Mouse (Mus musculus): ENCODE measurements at regions not wholly inside any gene's neighbourhood (a gene's known extent, or its start where the extent isn't known, plus 50 kb on each side); places are given as distances from the start of the nearest gene placed in this dataset.
A peak's percentile ranks its signal among the peaks of the same experiment; 100 is the strongest.

DNA sequence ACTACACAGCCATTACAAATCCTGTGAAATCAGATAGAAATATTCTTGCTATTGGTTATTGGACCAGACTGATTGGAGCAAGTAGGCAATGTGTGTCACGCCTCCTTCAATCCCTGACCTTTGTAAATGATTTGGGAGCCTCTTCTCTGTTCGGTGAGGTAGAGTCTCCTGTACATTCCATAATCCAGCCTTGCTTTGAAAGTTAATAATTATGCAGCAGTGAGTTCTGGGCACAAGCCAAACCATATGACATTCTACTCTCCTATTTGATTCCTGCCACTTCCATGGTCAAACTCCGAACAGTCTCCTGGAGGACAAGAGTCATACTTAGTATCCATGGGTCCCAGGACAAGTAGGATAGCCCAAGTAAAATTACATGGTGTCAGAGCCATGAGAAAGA is 158.4 kb upstream of the Cpeb2 start:
- Histone ChIP-seq H3K27ac (replicated peaks) (no peak overlapping the region), H3K9ac (no peak overlapping the region), H3K4me1 (replicated peaks) (no peaks in the 10 kb centered on the region), H3K4me2 (no peak overlapping the region), H3K36me3 (no peaks in the 10 kb centered on the region), H3K4me3 (no peak overlapping the region), H3K9me3 (no peaks in the 10 kb centered on the region), H3K27me3 (no peaks in the 10 kb centered on the region)
- 90% methylated on average over 3 of the region's 3 CpGs for WGBS
- no peak for ATAC-seq (ENCODE audit: low read depth)

DNA sequence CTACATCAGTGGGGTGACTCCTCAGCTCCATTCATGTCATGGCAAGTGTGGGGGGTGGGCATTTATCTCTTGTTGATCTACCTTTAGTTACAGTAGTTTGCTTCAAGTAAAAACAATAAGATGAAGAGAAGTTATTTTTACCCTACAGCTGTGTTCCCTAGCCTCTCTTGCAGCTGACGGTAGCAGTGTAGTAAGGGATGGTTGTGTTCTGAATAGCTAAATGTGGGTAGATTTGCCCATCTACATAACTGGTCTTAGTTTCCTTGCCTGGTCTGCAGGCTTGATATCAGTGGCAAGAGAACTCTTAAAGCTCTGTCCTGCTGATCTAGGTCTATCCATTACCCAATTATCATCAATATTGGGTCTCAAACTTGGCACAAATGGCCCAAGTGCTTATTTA is 152.7 kb upstream of the Cpeb2 start:
- Histone ChIP-seq H3K27me3 (no peaks in the 10 kb centered on the region), H3K36me3 (no peaks in the 10 kb centered on the region), H3K9ac (no peak overlapping the region), H3K9me3 (no peaks in the 10 kb centered on the region), H3K4me2 (no peak overlapping the region), H3K27ac (replicated peaks) (no peak overlapping the region), H3K4me3 (no peak overlapping the region), H3K4me1 (replicated peaks) (no peaks in the 10 kb centered on the region)
- ATAC-seq (ENCODE audit: low read depth), result no peak
- WGBS, result 91% methylated on average over 1 of the region's 1 CpGs

DNA sequence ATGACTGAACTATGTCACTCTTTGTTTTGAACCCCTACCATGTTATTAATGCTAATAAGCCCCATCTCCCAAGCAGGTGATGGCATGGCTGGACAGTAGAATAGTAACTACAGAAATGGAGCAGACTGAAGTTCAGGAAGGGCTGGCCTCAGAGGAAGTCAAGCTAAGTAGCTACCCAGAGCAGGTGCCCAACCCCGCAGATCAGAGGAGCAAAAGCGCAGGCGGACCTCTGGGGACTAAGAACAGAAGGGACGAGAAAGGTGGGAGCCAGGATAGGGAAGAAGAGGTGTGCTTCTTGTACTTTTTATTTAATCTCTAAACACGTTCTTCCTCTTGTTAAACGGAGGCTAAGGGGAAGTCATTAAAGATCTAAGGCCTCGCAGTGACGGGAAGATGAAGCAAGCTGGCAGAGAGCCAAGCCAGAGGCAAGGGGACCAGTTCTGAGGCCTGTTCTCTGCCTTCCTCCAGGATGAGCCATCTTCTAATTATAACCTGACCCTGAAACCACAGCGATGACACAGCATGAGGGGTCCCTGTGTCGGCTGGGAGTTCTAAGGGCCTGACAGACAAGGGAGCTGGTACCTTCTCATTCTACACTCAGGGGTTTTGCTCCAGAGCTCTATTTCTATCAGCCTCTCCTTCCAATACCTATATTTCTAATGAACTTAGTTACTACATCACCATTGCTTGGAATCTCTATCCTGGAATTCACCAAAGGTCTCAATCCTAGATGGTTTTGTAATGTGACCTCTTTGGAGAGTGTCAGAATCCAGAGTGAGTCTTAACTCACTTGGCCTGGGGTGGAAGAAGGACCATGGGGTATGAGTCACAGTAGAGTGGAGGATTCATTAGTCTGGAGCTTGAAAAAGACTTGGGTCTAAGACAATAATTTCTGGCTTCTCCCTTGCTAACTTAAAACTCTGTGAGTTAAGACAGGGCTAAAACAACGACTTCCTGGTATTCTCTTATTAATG is 151.1 kb upstream of the Cpeb2 start:
- WGBS, result 78% methylated on average over 11 of the region's 11 CpGs
- ATAC-seq (ENCODE audit: low read depth), result no peak
- no peaks in the 10 kb centered on the region for H3K27me3 ChIP-seq

DNA sequence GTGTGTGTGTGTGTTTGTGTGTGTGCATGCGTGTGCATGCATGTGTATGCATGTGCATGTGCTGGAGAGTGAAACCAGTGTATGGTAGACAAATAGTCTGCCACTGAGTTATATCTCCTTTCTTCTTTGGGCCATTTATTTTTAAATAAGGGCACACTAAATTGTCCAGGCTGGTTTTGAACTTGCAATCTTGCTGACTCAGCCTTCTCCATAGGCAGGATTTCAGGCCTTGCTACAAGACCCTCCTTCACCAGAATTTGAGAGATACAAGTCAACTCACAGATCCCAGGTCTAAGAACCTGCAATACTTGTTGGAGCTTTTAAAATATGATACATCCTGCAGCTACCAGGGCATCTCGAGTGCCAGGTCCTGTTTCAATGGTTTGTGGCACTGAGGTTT is 145.9 kb upstream of the Cpeb2 start:
- ATAC-seq (ENCODE audit: low read depth), result no peak
- no peak overlapping the region for H3K9ac ChIP-seq
- H3K4me2 ChIP-seq, result no peak overlapping the region
- 95% methylated on average over 2 of the region's 2 CpGs for WGBS
- no peaks in the 10 kb centered on the region for H3K27me3 ChIP-seq
- no peaks in the 10 kb centered on the region for H3K9me3 ChIP-seq
- H3K27ac ChIP-seq (replicated peaks), result no peak overlapping the region
- H3K36me3 ChIP-seq, result no peaks in the 10 kb centered on the region
- no peak overlapping the region for H3K4me3 ChIP-seq
- H3K4me1 ChIP-seq (replicated peaks), result peaks cover 14% of the 10 kb centered on the region

More for the DNA sequence above, 151.1 kb upstream of the Cpeb2 start:
- Histone ChIP-seq H3K4me2 (no peak overlapping the region), H3K4me3 (no peak overlapping the region), H3K9me3 (no peaks in the 10 kb centered on the region), H3K4me1 (replicated peaks) (no peaks in the 10 kb centered on the region), H3K9ac (no peak overlapping the region), H3K36me3 (no peaks in the 10 kb centered on the region), H3K27ac (replicated peaks) (no peak overlapping the region)

DNA sequence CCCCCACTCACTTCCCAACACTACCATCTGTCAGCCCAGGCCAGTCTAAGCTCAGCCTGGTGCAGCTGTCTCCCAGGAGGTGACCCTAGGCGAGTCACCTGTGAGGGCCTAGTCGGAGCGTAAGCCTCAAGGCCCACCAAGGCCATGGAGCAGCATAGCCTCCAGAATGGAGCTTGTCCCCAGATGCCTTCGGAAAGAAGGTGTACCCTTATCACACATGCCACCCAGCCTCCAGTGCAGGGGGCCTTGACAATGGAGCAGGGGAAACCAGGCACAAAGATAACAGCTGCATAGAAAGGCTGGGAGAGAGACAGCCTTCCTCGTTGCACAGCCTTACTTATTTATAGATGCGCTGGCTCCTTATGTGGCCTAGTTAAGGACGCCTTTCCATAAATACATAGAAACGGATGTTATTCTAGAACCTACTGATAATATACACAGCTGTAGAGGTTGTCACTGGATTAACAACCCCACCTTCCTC is 145.0 kb upstream of the Cpeb2 start:
- Histone ChIP-seq H3K27me3 (no peaks in the 10 kb centered on the region), H3K4me1 (replicated peaks) (peaks cover 14% of the 10 kb centered on the region), H3K4me2 (no peak overlapping the region), H3K9me3 (no peaks in the 10 kb centered on the region), H3K4me3 (no peak overlapping the region), H3K9ac (no peak overlapping the region), H3K27ac (replicated peaks) (peak overlapping the region; percentile 46; the same call in 1 of the 2 replicates), H3K36me3 (no peaks in the 10 kb centered on the region)
- WGBS, result 67% methylated on average over 8 of the region's 8 CpGs
- peak; percentile 63 for ATAC-seq (ENCODE audit: low read depth)

DNA sequence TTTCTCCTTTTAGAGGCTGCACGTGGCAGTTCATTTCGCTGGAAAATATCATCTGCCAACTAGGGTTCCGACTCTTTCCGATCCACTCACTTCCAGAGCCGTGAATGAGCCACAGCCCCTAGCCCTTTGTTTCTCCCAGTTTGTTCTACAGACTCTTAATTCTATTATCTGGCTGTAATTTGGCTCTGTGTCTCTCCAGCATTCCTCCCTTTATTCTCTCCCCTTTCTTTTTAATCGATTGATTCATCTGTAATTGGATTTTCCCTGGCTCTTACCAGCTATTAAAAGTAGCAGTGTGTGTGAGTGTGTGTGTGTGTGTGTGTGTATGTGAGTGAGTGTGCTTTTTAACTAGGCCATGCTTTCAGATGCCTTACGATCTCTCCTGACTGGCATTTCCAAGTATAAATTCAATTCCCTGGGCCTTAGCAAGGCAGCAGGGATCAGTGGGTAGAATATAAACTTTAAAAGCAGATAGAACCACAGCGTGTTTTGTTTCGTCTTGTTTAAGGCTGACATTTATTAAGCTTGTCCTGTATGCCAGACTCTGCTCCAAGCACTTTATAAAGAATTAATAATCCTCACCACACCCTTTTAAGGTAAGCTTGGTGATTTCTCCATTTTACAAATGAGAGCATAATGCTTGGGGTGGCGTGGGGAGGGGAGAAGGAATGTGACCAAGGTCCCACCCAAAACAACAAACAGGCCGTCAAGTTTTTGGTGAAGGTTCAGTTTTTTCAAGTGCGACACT is 144.1 kb upstream of the Cpeb2 start:
- no peak for ATAC-seq (ENCODE audit: low read depth)
- no peaks in the 10 kb centered on the region for H3K36me3 ChIP-seq
- WGBS, result 64% methylated on average over 12 of the region's 12 CpGs
- no peak overlapping the region; the same call in 1 of the 2 replicates for H3K9ac ChIP-seq
- no peak overlapping the region for H3K4me2 ChIP-seq
- H3K27me3 ChIP-seq, result no peaks in the 10 kb centered on the region
- peaks cover 18% of the 10 kb centered on the region for H3K4me1 ChIP-seq (replicated peaks)
- H3K9me3 ChIP-seq, result no peaks in the 10 kb centered on the region
- H3K4me3 ChIP-seq, result no peak overlapping the region
- peak overlapping the region; percentile 46; the same call in 1 of the 2 replicates for H3K27ac ChIP-seq (replicated peaks)

DNA sequence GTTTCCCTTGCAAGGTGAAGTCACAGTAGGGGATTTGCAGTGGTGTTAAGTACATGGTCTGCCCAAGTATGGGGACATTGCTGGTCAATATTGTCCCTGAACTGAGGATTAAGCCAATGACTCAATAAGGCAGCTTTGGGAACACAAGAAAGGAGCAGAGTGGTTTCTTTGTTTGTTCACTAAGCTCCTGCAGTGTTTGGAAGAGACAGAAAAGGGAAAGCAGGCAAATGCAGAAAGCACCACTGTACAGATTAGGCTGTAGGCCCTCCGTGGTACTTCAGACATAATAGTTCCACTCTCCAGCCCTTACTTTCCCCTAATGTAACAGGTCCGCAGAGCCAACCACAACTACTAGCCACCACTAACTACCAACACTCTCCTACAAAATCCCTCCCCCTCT is 143.5 kb upstream of the Cpeb2 start:
- Histone ChIP-seq H3K4me3 (no peak overlapping the region), H3K4me1 (replicated peaks) (peaks cover 24% of the 10 kb centered on the region), H3K27me3 (no peaks in the 10 kb centered on the region), H3K9ac (no peak overlapping the region), H3K27ac (replicated peaks) (no peak overlapping the region), H3K36me3 (no peaks in the 10 kb centered on the region), H3K9me3 (no peaks in the 10 kb centered on the region), H3K4me2 (no peak overlapping the region)
- WGBS, result 87% methylated on average over 2 of the region's 2 CpGs
- no peak for ATAC-seq (ENCODE audit: low read depth)

DNA sequence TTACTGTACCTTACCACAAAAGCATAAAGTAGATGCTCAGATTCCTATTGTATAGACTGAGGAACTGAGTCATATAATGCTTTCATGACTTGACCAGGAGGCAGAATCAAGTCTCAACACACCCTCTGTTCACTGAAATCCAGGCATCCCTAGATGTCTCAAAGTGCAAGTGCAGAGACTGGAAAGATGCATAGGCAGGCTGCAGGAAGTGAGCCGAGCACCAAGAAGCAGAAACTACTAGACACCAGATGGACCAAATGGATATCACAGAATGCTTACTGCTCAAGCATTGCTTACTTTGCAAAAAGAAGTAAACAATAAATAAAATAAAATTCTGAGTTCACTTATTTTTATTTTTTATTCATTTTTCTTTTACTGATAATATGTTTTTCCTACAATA is 143.0 kb upstream of the Cpeb2 start:
- H3K4me1 ChIP-seq (replicated peaks), result peaks cover 29% of the 10 kb centered on the region
- H3K27me3 ChIP-seq, result no peaks in the 10 kb centered on the region
- no peaks in the 10 kb centered on the region for H3K9me3 ChIP-seq
- H3K36me3 ChIP-seq, result no peaks in the 10 kb centered on the region
- no peak overlapping the region for H3K4me3 ChIP-seq
- H3K4me2 ChIP-seq, result no peak overlapping the region
- H3K27ac ChIP-seq (replicated peaks), result no peak overlapping the region
- H3K9ac ChIP-seq, result no peak overlapping the region
- WGBS, result 76% methylated on average over 1 of the region's 1 CpGs
- no peak for ATAC-seq (ENCODE audit: low read depth)

DNA sequence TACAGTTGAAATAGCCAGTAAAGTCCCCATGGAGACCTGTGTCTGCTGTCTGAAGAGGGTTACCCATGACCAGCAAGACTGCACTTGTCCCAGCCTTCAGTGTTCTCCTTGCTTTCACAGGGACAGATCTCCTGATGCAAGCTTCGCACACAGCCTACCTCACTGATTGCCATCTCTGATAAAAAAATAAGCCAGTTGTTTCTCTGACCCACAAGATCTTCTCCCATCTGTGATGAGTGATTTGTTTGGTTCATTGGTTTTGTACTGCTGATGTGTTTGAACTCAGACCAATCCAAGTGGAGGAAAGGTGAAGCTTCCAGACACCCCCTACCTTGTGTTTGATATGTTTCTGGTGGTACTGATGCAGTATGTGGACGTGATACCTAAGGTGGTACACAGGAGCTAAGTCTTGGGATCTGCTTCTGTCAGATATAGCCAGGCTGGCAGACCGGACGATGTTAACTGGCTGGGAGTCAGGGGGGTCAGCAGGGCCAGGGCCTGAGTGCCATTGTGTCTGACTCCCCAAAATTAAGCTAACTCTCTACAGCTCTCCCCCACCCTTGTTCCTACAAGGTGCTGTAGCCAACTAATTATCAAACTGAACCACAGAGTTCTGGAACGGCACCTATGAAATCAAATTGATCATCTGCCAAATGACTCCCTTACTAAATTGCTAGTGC is 139.2 kb upstream of the Cpeb2 start:
- H3K27me3 ChIP-seq, result no peaks in the 10 kb centered on the region
- no peaks in the 10 kb centered on the region for H3K9me3 ChIP-seq
- H3K9ac ChIP-seq, result no peak overlapping the region
- 0 out of 2 replicates have a peak overlapping the region, but pooled peaks have one; percentile 23 for H3K27ac ChIP-seq (replicated peaks)
- peak; percentile 59 for ATAC-seq (ENCODE audit: low read depth)
- no peak overlapping the region for H3K4me3 ChIP-seq
- peaks cover 16% of the 10 kb centered on the region for H3K4me1 ChIP-seq (replicated peaks)
- no peaks in the 10 kb centered on the region for H3K36me3 ChIP-seq
- WGBS, result 74% methylated on average over 5 of the region's 5 CpGs
- no peak overlapping the region for H3K4me2 ChIP-seq

DNA sequence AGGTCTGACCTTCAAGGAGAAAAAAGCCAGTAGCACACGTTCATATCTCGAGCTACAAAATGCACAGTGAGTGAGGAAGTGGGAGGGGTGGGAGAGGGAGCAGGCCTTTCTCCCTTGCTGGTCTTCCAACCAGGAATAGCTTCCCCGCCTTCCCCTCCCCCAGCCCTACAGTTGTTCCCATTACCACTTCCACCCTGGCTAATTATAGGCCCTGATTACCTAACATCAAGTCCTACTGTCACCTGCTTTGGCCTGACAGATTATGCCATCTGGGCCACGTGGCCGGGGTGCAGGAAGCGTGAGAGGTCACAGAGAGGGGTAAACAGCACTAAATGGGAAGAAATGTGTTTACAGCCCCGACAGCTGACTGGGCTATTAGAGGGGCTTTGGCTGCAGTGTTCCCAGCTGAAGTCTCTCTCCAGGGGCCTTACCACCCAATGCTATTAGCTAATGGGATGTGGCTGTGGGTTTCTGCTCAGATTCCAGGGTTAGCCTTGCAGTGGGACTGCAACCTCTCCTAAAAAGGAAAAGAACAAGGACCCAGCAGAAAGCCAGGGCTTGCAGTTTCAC is 138.6 kb upstream of the Cpeb2 start:
- WGBS, result 12% methylated on average over 7 of the region's 7 CpGs
- Histone ChIP-seq H3K4me3 (no peak overlapping the region), H3K27me3 (no peaks in the 10 kb centered on the region), H3K36me3 (no peaks in the 10 kb centered on the region), H3K27ac (replicated peaks) (peak overlapping the region; percentile 38), H3K9ac (no peak overlapping the region), H3K4me1 (replicated peaks) (peaks cover 15% of the 10 kb centered on the region), H3K9me3 (no peaks in the 10 kb centered on the region), H3K4me2 (no peak overlapping the region)
- ATAC-seq (ENCODE audit: low read depth), result peak; percentile 81

DNA sequence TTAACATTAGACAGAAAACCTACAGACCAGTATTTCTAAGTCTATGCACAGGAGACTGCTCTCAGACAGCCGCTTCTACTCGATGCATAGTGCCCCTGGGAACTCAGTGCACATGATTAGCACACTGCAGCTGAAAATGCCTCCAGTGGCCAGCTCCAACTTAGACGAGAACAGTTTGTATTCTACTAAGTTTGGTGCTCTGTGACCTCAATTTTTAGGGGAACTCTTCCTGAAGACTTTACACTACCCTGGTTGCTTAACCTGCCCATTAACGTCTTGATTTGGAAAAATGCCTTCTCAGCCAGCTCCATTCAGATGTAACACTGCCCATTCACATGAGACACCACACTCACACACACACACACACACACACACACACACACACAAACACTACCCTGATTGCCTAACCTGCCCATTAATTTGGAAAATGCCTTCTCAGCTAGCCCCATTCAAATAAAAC is 130.9 kb upstream of the Cpeb2 start:
- Histone ChIP-seq H3K4me1 (replicated peaks) (0 out of 2 replicates have a peak, but pooled peaks cover 5% of the 10 kb centered on the region), H3K9me3 (no peaks in the 10 kb centered on the region)

More for the DNA sequence above, 130.9 kb upstream of the Cpeb2 start:
- no peaks in the 10 kb centered on the region for H3K36me3 ChIP-seq
- H3K9ac ChIP-seq, result no peak overlapping the region
- no peaks in the 10 kb centered on the region for H3K27me3 ChIP-seq
- ATAC-seq (ENCODE audit: low read depth), result peak; percentile 56; the same call in 1 of the 2 replicates
- WGBS, result 22% methylated on average over 4 of the region's 4 CpGs
- H3K27ac ChIP-seq (replicated peaks), result no peak overlapping the region
- no peak overlapping the region for H3K4me2 ChIP-seq
- H3K4me3 ChIP-seq, result no peak overlapping the region
